Mouse (Mus musculus): ENCODE results near the gene Olfr1276.

Gene Olfr1276

DNA sequence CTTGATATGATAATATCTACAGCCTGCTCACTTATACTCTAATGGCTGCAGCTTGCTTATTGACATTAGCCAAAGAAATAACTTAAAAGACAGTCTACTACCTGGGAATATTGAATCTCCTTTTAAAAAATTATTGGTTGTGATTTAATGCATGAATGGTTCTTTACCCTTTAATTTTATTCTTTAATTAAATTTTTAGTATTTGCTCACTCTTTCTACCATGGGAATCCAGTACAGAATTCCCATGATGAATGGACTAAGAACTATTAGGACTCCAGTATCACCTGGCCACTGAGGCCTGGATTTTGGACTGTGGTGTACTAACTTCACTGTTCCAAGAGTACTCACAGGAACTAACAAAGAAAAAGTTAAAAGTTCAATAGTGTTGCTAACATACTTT is at the start of gene Olfr1276:
TSS of gene Olfr1276 (plus strand) at position 301 of the 400 bp plus-strand sequence.
- no peak for DNase-seq

DNA sequence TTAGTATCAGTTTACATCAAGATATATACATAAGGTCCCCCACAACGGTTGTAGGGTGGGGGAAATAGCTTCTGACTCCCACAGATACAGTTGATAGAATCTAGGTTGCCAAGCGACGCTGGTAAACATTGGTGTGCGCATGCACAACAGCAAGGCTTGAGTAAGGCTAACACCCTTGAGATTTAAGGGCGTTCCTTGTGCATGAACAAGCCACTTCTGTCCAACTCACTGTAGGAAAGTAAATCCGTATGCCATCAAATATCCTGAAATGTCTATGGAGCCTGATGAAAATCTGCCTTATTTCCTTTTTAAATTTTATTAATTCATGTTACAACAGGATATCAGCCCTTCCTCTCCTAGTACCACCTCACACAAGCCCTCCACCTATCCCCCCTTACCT is 24.8 kb upstream of the Olfr1276 start, which contains the start of gene 4930430A15Rik:
TSS of gene 4930430A15Rik (minus strand) at position 101 of the 400 bp plus-strand sequence.
- DNase-seq: no peak

DNA sequence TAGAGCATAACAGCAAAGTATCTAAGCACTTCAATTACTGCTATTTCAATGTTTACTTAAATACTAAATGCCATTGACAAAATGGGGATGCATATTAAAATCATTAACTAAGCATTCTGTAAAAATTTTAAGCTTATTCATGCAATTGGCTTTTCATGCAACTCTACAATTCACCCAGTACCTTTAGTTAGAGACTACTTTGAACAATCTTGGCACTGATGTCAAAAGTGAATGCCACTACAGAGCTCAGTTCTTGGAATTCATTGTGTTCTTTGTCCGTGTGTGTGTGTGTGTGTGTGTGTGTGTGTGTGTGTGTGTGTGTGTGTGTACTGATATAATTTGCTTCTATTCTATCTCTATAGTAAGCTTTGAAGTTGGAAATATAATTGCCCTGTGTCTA is 19.1 kb upstream of the Olfr1276 start, which contains the start of gene Olfr1275:
TSS of gene Olfr1275 (minus strand) at position 101 of the 400 bp plus-strand sequence.
- no peak for DNase-seq

DNA sequence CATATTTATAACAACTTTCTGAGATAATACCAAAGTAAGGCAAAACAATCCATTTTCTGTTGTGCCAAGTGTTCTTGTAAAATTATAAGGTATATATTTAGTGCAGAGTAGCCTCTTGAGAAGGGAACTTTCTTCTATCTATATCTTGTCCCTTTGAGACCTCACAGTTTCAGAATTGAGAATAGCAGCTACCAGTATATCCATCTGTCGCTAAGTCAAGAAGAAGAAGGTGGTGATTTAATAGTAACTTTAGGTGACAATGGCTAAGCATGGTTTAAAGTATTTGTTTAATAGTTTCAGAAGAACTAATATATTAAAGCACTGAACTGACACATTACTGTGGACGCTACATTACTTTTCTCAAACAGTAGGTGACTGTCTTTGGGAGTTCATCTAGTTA is 19.7 kb downstream of the Olfr1276 start, which contains the start of gene Olfr1277:
TSS of gene Olfr1277 (minus strand) at position 101 of the 400 bp plus-strand sequence.
- no peak for DNase-seq

DNA sequence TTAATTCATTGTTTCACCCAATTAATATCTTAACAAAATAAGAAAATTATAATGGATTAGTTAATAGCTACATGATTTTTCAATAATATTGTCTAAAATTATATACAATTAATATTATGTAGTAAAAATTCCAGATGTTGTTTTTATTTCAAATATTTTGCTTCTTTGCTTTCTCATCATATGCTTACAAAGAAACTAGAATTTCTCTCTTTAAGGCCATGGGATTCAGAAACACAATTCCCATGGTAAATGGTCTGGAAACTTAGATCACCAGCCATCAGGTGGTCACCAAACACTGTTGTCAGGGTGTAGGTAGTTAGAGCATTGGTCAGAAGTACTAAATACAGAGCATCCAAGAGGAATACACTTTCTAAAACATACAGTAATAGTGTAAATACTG is 35.5 kb downstream of the Olfr1276 start, which contains the start of gene Olfr1278:
TSS of gene Olfr1278 (plus strand) at position 301 of the 400 bp plus-strand sequence.
- DNase-seq: no peak

DNA sequence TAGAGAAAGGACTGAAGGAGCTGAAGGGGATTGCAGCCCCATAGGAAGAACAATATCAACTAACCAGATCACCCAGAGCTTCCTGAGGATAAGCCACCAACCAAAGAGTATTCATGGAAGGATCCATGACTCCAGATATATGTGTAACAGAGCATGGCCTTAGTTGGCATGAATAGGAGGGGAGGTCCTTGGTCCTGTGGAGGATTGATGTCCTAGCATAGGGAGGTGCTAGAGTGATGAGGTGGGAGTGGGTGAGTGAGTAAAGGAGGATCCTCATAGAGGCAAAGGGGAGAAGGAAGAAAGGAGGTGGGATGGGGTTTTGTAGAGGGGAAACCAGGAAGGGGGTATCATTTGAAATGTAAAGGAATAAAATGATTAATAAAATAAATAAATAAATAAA is 44.2 kb downstream of the Olfr1276 start:
- DNase-seq: no peak

DNA sequence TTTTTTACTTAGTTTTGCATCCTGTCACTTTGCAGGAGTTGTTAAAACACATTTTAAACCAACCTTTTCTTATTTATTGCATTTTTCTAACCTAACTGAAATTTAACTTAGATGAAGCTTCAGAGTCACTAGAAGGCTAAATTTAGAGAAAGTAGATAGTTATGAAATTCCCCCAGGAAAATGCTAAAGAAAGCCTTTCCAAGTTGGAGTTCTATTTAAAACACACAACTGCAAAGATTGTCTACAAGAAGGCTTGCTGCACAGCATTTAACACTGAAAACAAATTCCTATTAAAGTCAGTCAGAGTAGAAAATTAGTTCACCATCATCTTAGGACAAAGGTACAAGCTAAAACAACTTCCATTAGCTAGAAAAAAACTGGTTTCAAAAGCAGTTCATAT is 46.1 kb downstream of the Olfr1276 start, which contains the start of gene Olfr1279:
TSS of gene Olfr1279 (plus strand) at position 262 of the 400 bp plus-strand sequence.
- no peak for DNase-seq

Data from retina, postnatal 1 day (tissue).